Comparison of ENCODE assay signal across 18 mouse cellular contexts in genomic region chr3:69475850-69476450, GRCm38 (mm10).
A peak's percentile ranks its signal among the peaks of the same experiment; 100 is the strongest.
DNase-seq lines count a peak whose midpoint lies in the region; ATAC-seq and TF ChIP-seq lines count a peak whose summit lies in the region.
"Had no signal": no experiment of that assay in that cellular context is flagged by ENCODE, and none has a peak within 500 bp of the region (broad histone marks: within the 10 kb centered on the region; RNA-seq: fewer than 3 reads in every experiment).

No protein-coding gene starts in this region.

- H3K36me3 ChIP-seq in heart, embryonic 11.5 days (ENCODE audit: control insufficient read depth, insufficient read depth, low read length), result no peaks in the 10 kb centered on the region
- no peaks in the 10 kb centered on the region for H3K36me3 ChIP-seq in hindbrain, embryonic 13.5 days
- H3K36me3 ChIP-seq in hindbrain, postnatal 0 days (ENCODE audit: insufficient read depth, low read length), result no peaks in the 10 kb centered on the region
- H3K36me3 ChIP-seq in neural tube, embryonic 13.5 days, result no peaks in the 10 kb centered on the region
- H3K36me3 ChIP-seq: forebrain, embryonic 10.5 days; limb, embryonic 12.5 days; liver, embryonic 12.5 days; midbrain, embryonic 13.5 days had no signal

- H3K4me1 ChIP-seq in heart, embryonic 11.5 days (ENCODE audit: control insufficient read depth, insufficient read depth, low read length), result peaks cover 7% of the 10 kb centered on the region; the same call in 1 of the 2 replicates
- H3K4me1 ChIP-seq in hindbrain, embryonic 13.5 days (replicated peaks), result peaks cover 35% of the 10 kb centered on the region
- no peaks in the 10 kb centered on the region for H3K4me1 ChIP-seq in hindbrain, postnatal 0 days (ENCODE audit: insufficient read depth, low read length)
- peaks cover 39% of the 10 kb centered on the region for H3K4me1 ChIP-seq in neural tube, embryonic 13.5 days (replicated peaks)
- H3K4me1 ChIP-seq: liver, embryonic 12.5 days had no signal

- H3K4me2 ChIP-seq in heart, embryonic 11.5 days, result peak overlapping the region; percentile 40
- H3K4me2 ChIP-seq in hindbrain, embryonic 13.5 days, result no peak overlapping the region; the same call in 1 of the 2 replicates
- H3K4me2 ChIP-seq in hindbrain, postnatal 0 days (ENCODE audit: low read depth, low read length), result no peak overlapping the region
- H3K4me2 ChIP-seq in neural tube, embryonic 13.5 days, result peak overlapping the region; percentile 13; the same call in 1 of the 2 replicates
- H3K4me2 ChIP-seq: limb, embryonic 12.5 days; liver, embryonic 12.5 days; midbrain, embryonic 13.5 days had no signal

- H3K9me3 ChIP-seq in heart, embryonic 11.5 days (replicated peaks; ENCODE audit: control insufficient read depth, low read length), result no peaks in the 10 kb centered on the region
- no peaks in the 10 kb centered on the region for H3K9me3 ChIP-seq in hindbrain, embryonic 13.5 days
- H3K9me3 ChIP-seq in hindbrain, postnatal 0 days (ENCODE audit: low read length), result no peaks in the 10 kb centered on the region
- no peaks in the 10 kb centered on the region for H3K9me3 ChIP-seq in neural tube, embryonic 13.5 days
- H3K9me3 ChIP-seq: limb, embryonic 12.5 days had no signal

- H3K4me3 ChIP-seq in heart, embryonic 11.5 days (ENCODE audit: low read depth, low read length), result no peak overlapping the region
- H3K4me3 ChIP-seq in hindbrain, embryonic 13.5 days, result no peak overlapping the region
- no peak overlapping the region for H3K4me3 ChIP-seq in hindbrain, postnatal 0 days (ENCODE audit: low read length)
- H3K4me3 ChIP-seq in neural tube, embryonic 13.5 days, result no peak overlapping the region
- H3K4me3 ChIP-seq: forebrain, embryonic 10.5 days; limb, embryonic 12.5 days; liver, embryonic 12.5 days; midbrain, embryonic 13.5 days had no signal

- no peak overlapping the region for H3K9ac ChIP-seq in heart, embryonic 11.5 days (ENCODE audit: low read depth, low read length)
- H3K9ac ChIP-seq in hindbrain, embryonic 13.5 days, result no peak overlapping the region
- no peak overlapping the region for H3K9ac ChIP-seq in hindbrain, postnatal 0 days (replicated peaks; ENCODE audit: low read length)
- no peak overlapping the region for H3K9ac ChIP-seq in neural tube, embryonic 13.5 days
- H3K9ac ChIP-seq: limb, embryonic 12.5 days; liver, embryonic 12.5 days; midbrain, embryonic 13.5 days had no signal

- no peak overlapping the region for H3K27ac ChIP-seq in heart, embryonic 11.5 days (ENCODE audit: low read depth, low read length)
- H3K27ac ChIP-seq in hindbrain, embryonic 13.5 days, result peak overlapping the region; percentile 53; the same call in 1 of the 2 replicates
- no peak overlapping the region for H3K27ac ChIP-seq in hindbrain, postnatal 0 days
- H3K27ac ChIP-seq in neural tube, embryonic 13.5 days (replicated peaks), result peak overlapping the region; percentile 43; the same call in 1 of the 2 replicates
- H3K27ac ChIP-seq: forebrain, embryonic 10.5 days; limb, embryonic 12.5 days; liver, embryonic 12.5 days; midbrain, embryonic 13.5 days had no signal

- 29% methylated on average over 12 of the region's 12 CpGs for WGBS in heart, embryonic 11.5 days (ENCODE audit: insufficient replicate concordance)
- 57% methylated on average over 12 of the region's 12 CpGs for WGBS in hindbrain, embryonic 13.5 days
- WGBS in hindbrain, postnatal 0 days, result 47% methylated on average over 12 of the region's 12 CpGs
- 49% methylated on average over 12 of the region's 12 CpGs for WGBS in neural tube, embryonic 13.5 days

- TF ChIP-seq CTCF in hindbrain, postnatal 0 days (IDR thresholded peaks at IDR 0.05; ENCODE audit: low read depth), result no peak

- no peak for ATAC-seq in heart, embryonic 11.5 days (replicated peaks; ENCODE audit: insufficient number of reproducible peaks, low FRiP score, low TSS enrichment)
- peak; percentile 27; the same call in 1 of the 2 replicates for ATAC-seq in hindbrain, embryonic 13.5 days (ENCODE audit: low FRiP score)
- no peak for ATAC-seq in hindbrain, postnatal 0 days
- ATAC-seq in neural tube, embryonic 13.5 days (ENCODE audit: low read depth), result no peak
- ATAC-seq: liver, embryonic 12.5 days; midbrain, embryonic 13.5 days had no signal

- no peaks in the 10 kb centered on the region for H3K27me3 ChIP-seq in heart, embryonic 11.5 days (ENCODE audit: control insufficient read depth, insufficient read depth, low read length)
- H3K27me3 ChIP-seq in hindbrain, embryonic 13.5 days, result no peaks in the 10 kb centered on the region
- H3K27me3 ChIP-seq in hindbrain, postnatal 0 days (ENCODE audit: insufficient read depth, low read length), result no peaks in the 10 kb centered on the region
- no peaks in the 10 kb centered on the region for H3K27me3 ChIP-seq in neural tube, embryonic 13.5 days
- H3K27me3 ChIP-seq: CH12.LX; limb, embryonic 12.5 days; liver, embryonic 12.5 days; midbrain, embryonic 13.5 days had no signal

- DNase-seq in heart, adult 18-20 months, result no peak
- no peak for DNase-seq in hindbrain, postnatal 0 days (ENCODE audit: low spot score)
- no peak for DNase-seq in neural tube, embryonic 10.5 days (ENCODE audit: extremely low spot score, low spot score)
- no peak for DNase-seq in gastrocnemius, postnatal 10 days
- DNase-seq: cerebellum, adult 2 months; kidney, adult 11 months; lung, postnatal 10 days; right cerebral cortex, postnatal 14 days; spleen, adult 18-20 months; thymus, adult 2 months had no signal

Comparison
In these comparisons a context has a peak if more than half of its experiments do, and no peak if none do; other contexts are left out.
1. H3K27ac ChIP-seq: peak in hindbrain, embryonic 13.5 days (single experiment) and neural tube, embryonic 13.5 days (single experiment); none in heart, embryonic 11.5 days (single experiment) and hindbrain, postnatal 0 days (single experiment).
2. H3K4me2 ChIP-seq: peak in heart, embryonic 11.5 days (single experiment) and neural tube, embryonic 13.5 days (single experiment); none in hindbrain, embryonic 13.5 days (single experiment) and hindbrain, postnatal 0 days (single experiment).